Mouse (Mus musculus) liver, adult 2 months (tissue): ENCODE measurements around the gene Cyp19a1.

ENCODE experiments used
- CTCF ChIP-seq: fragments of 200-500 bp; IDR thresholded peaks from 2 replicates; pipeline ENCODE4 v1.5.1; 2011; ENCODE audit warnings: low read depth, low read length, control low read depth
- POLR2A ChIP-seq: fragments of 200-500 bp; IDR thresholded peaks from 2 replicates; pipeline ENCODE4 v1.6.1; 2011; ENCODE audit warnings: low read length, control low read depth; ENCODE audit not compliant: insufficient read depth; ENCODE audit errors: extremely low read depth

DNA sequence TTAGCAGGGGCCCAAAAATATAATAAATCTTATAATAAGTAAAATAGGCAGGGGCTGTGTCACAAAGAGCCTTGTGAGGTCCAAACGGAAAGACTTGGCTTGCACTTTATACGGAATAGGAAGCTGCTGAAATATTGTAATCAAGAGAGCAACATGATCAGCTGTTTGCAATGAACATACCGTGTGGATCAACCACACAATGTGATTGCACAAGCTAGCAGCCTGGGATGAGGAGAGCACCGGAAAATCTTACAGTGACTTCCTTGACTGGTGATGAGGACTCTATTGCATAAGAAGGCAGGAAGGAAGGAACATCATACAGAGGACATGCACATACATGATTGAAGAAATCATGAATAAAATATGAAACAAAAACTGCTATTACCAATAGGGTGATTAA is 7.4 kb upstream of the Cyp19a1 start:
- TF ChIP-seq POLR2A = no peak
- no peak for TF ChIP-seq CTCF
